Mouse (Mus musculus) intestine, embryonic 16.5 days (tissue): ENCODE data around the gene Pdf. TPM values are rescaled to one million over a fixed set of nuclear protein-coding genes. Genes with fewer than 3 reads are reported as not detected.

ENCODE experiments used
- microRNA-seq: library from miRNA; unstranded; fragments of <30 nt; microRNA quantifications from one replicate; pipeline ENCODE4, GENCODE M21; 2016
- polyA plus RNA-seq: library from polyadenylated mRNA; unstranded; fragments of >200 nt; fragmentation: Nextera tagmentation; extraction: Ambion mirVana; gene quantifications from 2 replicates; pipeline ENCODE4 v1.2.1, GENCODE M21; 2015

Pdf gene
- polyA plus RNA-seq, 1 experiment from 2014 or later: 47.1 TPM

Small RNA genes within 50 kb of the gene (microRNA-seq; reads per million reads assigned to microRNA genes)
- 0.68 reads per million for gene Mir7075

Other genes starting within 250 kb of the Pdf start
- gene Has3, start 178.4 kb downstream of the Pdf start, polyA plus RNA-seq: 0.09 and 0.28 TPM in 2 replicates
- 56.6 and 66.6 TPM in 2 replicates for gene Utp4, start 155.0 kb downstream of the Pdf start, polyA plus RNA-seq
- gene Sntb2, start 112.9 kb downstream of the Pdf start, polyA plus RNA-seq: 8.5 and 9.1 TPM in 2 replicates
- 53.9 and 56.9 TPM in 2 replicates for gene Vps4a, start 17.4 kb downstream of the Pdf start, polyA plus RNA-seq
- gene Cog8, start 8.1 kb upstream of the Pdf start, polyA plus RNA-seq: 32.4 and 32.8 TPM in 2 replicates
- 73.5 and 85.9 TPM in 2 replicates for gene Nip7, start 8.3 kb upstream of the Pdf start, polyA plus RNA-seq
- 52.3 and 60.5 TPM in 2 replicates for gene Tmed6, start 17.0 kb upstream of the Pdf start, polyA plus RNA-seq
- 12.4 and 12.5 TPM in 2 replicates for gene Terf2, start 47.9 kb upstream of the Pdf start, polyA plus RNA-seq
- gene Cyb5b, start 102.0 kb upstream of the Pdf start, polyA plus RNA-seq: 155 and 177 TPM in 2 replicates
- gene Nfat5, start 244.9 kb upstream of the Pdf start, polyA plus RNA-seq: 5.4 and 5.9 TPM in 2 replicates